Mouse (Mus musculus): ENCODE results near the gene Aaed1. TPM values are rescaled to one million over a fixed set of nuclear protein-coding genes. Genes with fewer than 3 reads are reported as not detected.
A peak's percentile ranks its signal among the peaks of the same experiment; 100 is the strongest.

Aaed1 gene
- total and polyA plus RNA-seq, 2 experiments from 2014 or later, result 9.1 to 13.5 TPM

- Histone ChIP-seq H3K36me3 (ENCODE audit: insufficient read depth) (no peaks in the 10 kb centered on the region), H3K9ac (peak overlapping the region; percentile 50), H3K9me3 (ENCODE audit: low read length) (no peaks in the 10 kb centered on the region), H3K27ac (ENCODE audit: low read depth, low read length) (no peak overlapping the region), H3K4me2 (ENCODE audit: low read depth) (peak overlapping the region; percentile 73), H3K4me3 (ENCODE audit: low read depth, low read length) (peak overlapping the region; percentile 43), H3K27me3 (ENCODE audit: insufficient read depth, low read length) (no peaks in the 10 kb centered on the region), H3K4me1 (ENCODE audit: insufficient read depth) (no peaks in the 10 kb centered on the region)
- peak; percentile 20 for DNase-seq
- TF ChIP-seq CTCF (IDR thresholded peaks at IDR 0.05; ENCODE audit: low read depth), result no peak
- under 1% methylated on average over 9 of the region's 9 CpGs for WGBS
- ATAC-seq, result peak; percentile 82
These were observed 31.6 kb upstream of the Aaed1 start for GRCm38 (mm10) chr13:64344082-64344501.

- H3K9ac ChIP-seq, result peak overlapping the region; percentile 50
- 0 out of 2 replicates have a peak, but pooled peaks have one; percentile 47 for ATAC-seq
- no peak for DNase-seq
- H3K27me3 ChIP-seq (ENCODE audit: insufficient read depth, low read length), result no peaks in the 10 kb centered on the region
- H3K36me3 ChIP-seq (ENCODE audit: insufficient read depth), result no peaks in the 10 kb centered on the region
- no peak for TF ChIP-seq CTCF (IDR thresholded peaks at IDR 0.05; ENCODE audit: low read depth)
- H3K4me2 ChIP-seq (ENCODE audit: low read depth), result peak overlapping the region; percentile 73
- H3K9me3 ChIP-seq (ENCODE audit: low read length), result no peaks in the 10 kb centered on the region
- H3K4me1 ChIP-seq (ENCODE audit: insufficient read depth), result no peaks in the 10 kb centered on the region
- peak overlapping the region; percentile 43 for H3K4me3 ChIP-seq (ENCODE audit: low read depth, low read length)
- H3K27ac ChIP-seq (ENCODE audit: low read depth, low read length), result no peak overlapping the region
- WGBS, result 20% methylated on average over 10 of the region's 10 CpGs
These were observed 31.1 kb upstream of the Aaed1 start for GRCm38 (mm10) chr13:64343598-64343997.

GRCm38 (mm10) chr13:64335546-64336132 lies 23.1 kb upstream of the Aaed1 start:
- Histone ChIP-seq H3K36me3 (ENCODE audit: insufficient read depth) (no peaks in the 10 kb centered on the region), H3K4me2 (ENCODE audit: low read depth) (no peak overlapping the region), H3K4me3 (ENCODE audit: low read depth, low read length) (no peak overlapping the region), H3K27me3 (ENCODE audit: insufficient read depth, low read length) (no peaks in the 10 kb centered on the region), H3K27ac (ENCODE audit: low read depth, low read length) (no peak overlapping the region), H3K9ac (no peak overlapping the region), H3K9me3 (ENCODE audit: low read length) (no peaks in the 10 kb centered on the region), H3K4me1 (ENCODE audit: insufficient read depth) (no peaks in the 10 kb centered on the region)
- WGBS, result 63% methylated on average over 4 of the region's 4 CpGs
- TF ChIP-seq CTCF (IDR thresholded peaks at IDR 0.05; ENCODE audit: low read depth), result no peak
- ATAC-seq, result no peak
- DNase-seq, result no peak

DNA sequence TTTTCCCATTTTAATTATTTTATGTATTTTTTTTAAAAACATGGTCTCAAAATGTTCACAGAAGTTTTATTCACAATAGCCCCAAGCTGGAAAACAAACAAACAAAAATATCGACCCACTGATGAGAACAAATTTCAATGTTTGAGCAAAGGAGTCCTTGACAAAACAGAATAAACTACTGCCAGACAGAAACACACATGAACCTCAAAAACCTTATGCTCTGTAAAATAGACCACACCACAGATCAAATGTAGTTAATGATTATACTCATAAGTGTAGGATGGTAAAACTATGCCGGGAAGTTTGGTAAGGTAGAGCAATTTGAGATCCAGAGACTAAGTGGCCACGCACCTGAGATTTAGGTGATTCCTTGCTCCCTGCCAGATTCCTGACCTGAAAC lies 20.6 kb upstream of the Aaed1 start:
- H3K4me2 ChIP-seq (ENCODE audit: low read depth), result no peak overlapping the region
- no peak for ATAC-seq
- no peaks in the 10 kb centered on the region for H3K4me1 ChIP-seq (ENCODE audit: insufficient read depth)
- no peak for DNase-seq
- no peak overlapping the region for H3K4me3 ChIP-seq (ENCODE audit: low read depth, low read length)
- H3K27me3 ChIP-seq (ENCODE audit: insufficient read depth, low read length), result no peaks in the 10 kb centered on the region
- H3K27ac ChIP-seq (ENCODE audit: low read depth, low read length), result no peak overlapping the region
- H3K36me3 ChIP-seq (ENCODE audit: insufficient read depth), result no peaks in the 10 kb centered on the region
- H3K9ac ChIP-seq, result no peak overlapping the region
- TF ChIP-seq CTCF (IDR thresholded peaks at IDR 0.05; ENCODE audit: low read depth), result no peak
- H3K9me3 ChIP-seq (ENCODE audit: low read length), result no peaks in the 10 kb centered on the region
- WGBS, result 92% methylated on average over 3 of the region's 3 CpGs

- ATAC-seq (no peak), DNase-seq (no peak)
- no peaks in the 10 kb centered on the region for H3K36me3 ChIP-seq (ENCODE audit: insufficient read depth)
- H3K9ac ChIP-seq, result no peak overlapping the region
- H3K27ac ChIP-seq (ENCODE audit: low read depth, low read length), result no peak overlapping the region
- no peak for TF ChIP-seq CTCF (IDR thresholded peaks at IDR 0.05; ENCODE audit: low read depth)
- no peak overlapping the region for H3K4me3 ChIP-seq (ENCODE audit: low read depth, low read length)
- H3K9me3 ChIP-seq (ENCODE audit: low read length), result no peaks in the 10 kb centered on the region
- no peak overlapping the region for H3K4me2 ChIP-seq (ENCODE audit: low read depth)
- WGBS, result 88% methylated on average over 6 of the region's 6 CpGs
- no peaks in the 10 kb centered on the region for H3K4me1 ChIP-seq (ENCODE audit: insufficient read depth)
- H3K27me3 ChIP-seq (ENCODE audit: insufficient read depth, low read length), result no peaks in the 10 kb centered on the region
These were observed 19.8 kb upstream of the Aaed1 start for GRCm38 (mm10) chr13:64332321-64332720.

- ATAC-seq (no peak), DNase-seq (no peak)
- H3K27ac ChIP-seq (ENCODE audit: low read depth, low read length), result no peak overlapping the region
- TF ChIP-seq CTCF (IDR thresholded peaks at IDR 0.05; ENCODE audit: low read depth), result no peak
- H3K4me3 ChIP-seq (ENCODE audit: low read depth, low read length), result no peak overlapping the region
- no peak overlapping the region for H3K9ac ChIP-seq
- no peaks in the 10 kb centered on the region for H3K36me3 ChIP-seq (ENCODE audit: insufficient read depth)
- H3K4me2 ChIP-seq (ENCODE audit: low read depth), result no peak overlapping the region
- H3K4me1 ChIP-seq (ENCODE audit: insufficient read depth), result no peaks in the 10 kb centered on the region
- no peaks in the 10 kb centered on the region for H3K9me3 ChIP-seq (ENCODE audit: low read length)
- 91% methylated on average over 8 of the region's 8 CpGs for WGBS
- H3K27me3 ChIP-seq (ENCODE audit: insufficient read depth, low read length), result no peaks in the 10 kb centered on the region
These were observed 10.2 kb upstream of the Aaed1 start for GRCm38 (mm10) chr13:64322561-64323281.

GRCm38 (mm10) chr13:64320334-64320733 lies 7.8 kb upstream of the Aaed1 start:
- 90% methylated on average over 8 of the region's 8 CpGs for WGBS
- Histone ChIP-seq H3K9ac (no peak overlapping the region), H3K36me3 (ENCODE audit: insufficient read depth) (no peaks in the 10 kb centered on the region), H3K27ac (ENCODE audit: low read depth, low read length) (no peak overlapping the region), H3K27me3 (ENCODE audit: insufficient read depth, low read length) (no peaks in the 10 kb centered on the region), H3K4me3 (ENCODE audit: low read depth, low read length) (no peak overlapping the region), H3K4me1 (ENCODE audit: insufficient read depth) (no peaks in the 10 kb centered on the region), H3K4me2 (ENCODE audit: low read depth) (no peak overlapping the region), H3K9me3 (ENCODE audit: low read length) (no peaks in the 10 kb centered on the region)
- no peak for DNase-seq
- no peak for TF ChIP-seq CTCF (IDR thresholded peaks at IDR 0.05; ENCODE audit: low read depth)
- no peak for ATAC-seq
